Mouse (Mus musculus): ENCODE measurements around the gene Il2rg. TPM values are rescaled to one million over a fixed set of nuclear protein-coding genes. Genes with fewer than 3 reads are reported as not detected.

The Il2rg gene
- polyA plus RNA-seq, 1 experiment from 2014 or later = 19.3 TPM

GRCm38 (mm10) chrX:101287543-101287942 is 19.5 kb upstream of the Il2rg start:
- Histone ChIP-seq H3K4me3 (no peak overlapping the region), H3K4me1 (no peaks in the 10 kb centered on the region), H3K36me3 (peaks cover 76% of the 10 kb centered on the region), H3K27ac (no peak overlapping the region), H3K9ac (no peak overlapping the region), H3K27me3 (peaks cover 3% of the 10 kb centered on the region; the same call in 1 of the 2 replicates), H3K4me2 (no peak overlapping the region), H3K9me3 (no peaks in the 10 kb centered on the region)
- no peak for ATAC-seq (ENCODE audit: insufficient number of reproducible peaks, low FRiP score, low TSS enrichment, low read depth)
- 90% methylated on average over 3 of the region's 3 CpGs for WGBS

DNA sequence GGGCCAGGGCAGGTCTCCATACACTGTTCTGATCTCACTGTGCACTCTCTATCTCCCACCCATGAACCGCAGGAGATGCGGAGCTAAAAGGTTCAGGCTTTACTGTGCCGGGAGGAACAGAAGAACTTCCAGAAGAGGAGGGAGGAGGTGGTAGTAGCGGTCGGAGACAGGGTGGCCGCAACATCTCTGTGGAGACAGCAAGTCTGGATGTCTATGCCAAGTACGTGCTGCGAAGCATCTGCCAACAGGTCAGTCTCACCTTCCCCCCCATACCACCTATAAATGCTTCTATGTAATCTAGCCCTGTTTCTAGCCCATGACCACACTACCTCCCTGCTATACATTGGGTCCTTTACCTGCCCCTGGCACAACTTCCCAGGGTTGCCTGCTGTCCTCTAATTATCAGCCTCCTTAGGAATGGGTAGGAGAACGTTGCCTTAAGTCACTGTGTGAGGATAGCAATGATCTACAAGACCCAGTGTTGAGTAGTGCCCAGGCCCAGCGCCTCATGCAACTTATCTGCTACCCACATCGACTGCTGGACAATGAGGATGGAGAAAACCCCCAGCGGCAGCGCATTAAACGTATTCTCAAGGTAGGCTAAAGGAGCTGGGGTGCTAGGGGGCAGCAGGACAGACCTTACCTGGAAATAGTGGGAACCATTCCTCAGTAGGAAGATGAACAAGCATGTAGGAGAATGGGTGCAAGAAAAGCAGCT is 18.1 kb upstream of the Il2rg start:
- H3K36me3 ChIP-seq = peaks cover 76% of the 10 kb centered on the region
- 0 out of 2 replicates have a peak, but pooled peaks have one; percentile 12 for ATAC-seq (ENCODE audit: insufficient number of reproducible peaks, low FRiP score, low TSS enrichment, low read depth)
- H3K4me3 ChIP-seq = no peak overlapping the region
- no peaks in the 10 kb centered on the region for H3K4me1 ChIP-seq
- 86% methylated on average over 14 of the region's 14 CpGs for WGBS
- H3K9ac ChIP-seq = no peak overlapping the region
- H3K9me3 ChIP-seq = no peaks in the 10 kb centered on the region
- no peak overlapping the region for H3K4me2 ChIP-seq
- H3K27me3 ChIP-seq = peaks cover under 1% of the 10 kb centered on the region; the same call in 1 of the 2 replicates
- no peak overlapping the region for H3K27ac ChIP-seq

DNA sequence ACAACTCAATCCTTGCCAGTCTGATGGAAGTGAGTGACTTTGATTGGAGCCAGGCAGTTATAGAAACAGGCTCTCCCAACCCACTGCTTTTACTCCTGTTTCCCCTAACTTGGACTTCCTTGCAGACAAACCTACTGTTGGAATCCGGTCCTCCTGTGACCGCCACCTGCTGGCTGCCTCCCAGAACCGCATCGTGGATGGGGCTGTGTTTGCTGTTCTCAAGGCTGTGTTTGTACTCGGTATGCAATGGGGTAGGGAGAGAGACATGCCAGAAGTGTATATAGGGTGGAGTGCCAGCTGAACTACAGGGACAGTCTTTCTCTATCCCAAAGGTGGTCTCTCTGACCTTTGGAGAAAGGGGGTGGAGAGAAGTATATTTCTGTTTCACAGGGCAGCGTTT is 17.5 kb upstream of the Il2rg start:
- Histone ChIP-seq H3K4me3 (no peak overlapping the region), H3K27me3 (peaks cover under 1% of the 10 kb centered on the region; the same call in 1 of the 2 replicates), H3K27ac (no peak overlapping the region), H3K9ac (no peak overlapping the region), H3K36me3 (peaks cover 77% of the 10 kb centered on the region), H3K9me3 (no peaks in the 10 kb centered on the region), H3K4me2 (no peak overlapping the region), H3K4me1 (no peaks in the 10 kb centered on the region)
- WGBS = 25% methylated on average over 6 of the region's 6 CpGs
- no peak for ATAC-seq (ENCODE audit: insufficient number of reproducible peaks, low FRiP score, low TSS enrichment, low read depth)

- H3K9ac ChIP-seq = no peak overlapping the region
- WGBS = 72% methylated on average over 6 of the region's 6 CpGs
- ATAC-seq (ENCODE audit: insufficient number of reproducible peaks, low FRiP score, low TSS enrichment, low read depth) = no peak
- no peak overlapping the region for H3K4me2 ChIP-seq
- no peaks in the 10 kb centered on the region for H3K9me3 ChIP-seq
- peaks cover 62% of the 10 kb centered on the region for H3K36me3 ChIP-seq
- H3K27ac ChIP-seq = no peak overlapping the region
- no peaks in the 10 kb centered on the region for H3K4me1 ChIP-seq
- peaks cover 3% of the 10 kb centered on the region; the same call in 1 of the 2 replicates for H3K27me3 ChIP-seq
- no peak overlapping the region for H3K4me3 ChIP-seq
Measured at GRCm38 (mm10) chrX:101282813-101283212, 14.8 kb upstream of the Il2rg start.

DNA sequence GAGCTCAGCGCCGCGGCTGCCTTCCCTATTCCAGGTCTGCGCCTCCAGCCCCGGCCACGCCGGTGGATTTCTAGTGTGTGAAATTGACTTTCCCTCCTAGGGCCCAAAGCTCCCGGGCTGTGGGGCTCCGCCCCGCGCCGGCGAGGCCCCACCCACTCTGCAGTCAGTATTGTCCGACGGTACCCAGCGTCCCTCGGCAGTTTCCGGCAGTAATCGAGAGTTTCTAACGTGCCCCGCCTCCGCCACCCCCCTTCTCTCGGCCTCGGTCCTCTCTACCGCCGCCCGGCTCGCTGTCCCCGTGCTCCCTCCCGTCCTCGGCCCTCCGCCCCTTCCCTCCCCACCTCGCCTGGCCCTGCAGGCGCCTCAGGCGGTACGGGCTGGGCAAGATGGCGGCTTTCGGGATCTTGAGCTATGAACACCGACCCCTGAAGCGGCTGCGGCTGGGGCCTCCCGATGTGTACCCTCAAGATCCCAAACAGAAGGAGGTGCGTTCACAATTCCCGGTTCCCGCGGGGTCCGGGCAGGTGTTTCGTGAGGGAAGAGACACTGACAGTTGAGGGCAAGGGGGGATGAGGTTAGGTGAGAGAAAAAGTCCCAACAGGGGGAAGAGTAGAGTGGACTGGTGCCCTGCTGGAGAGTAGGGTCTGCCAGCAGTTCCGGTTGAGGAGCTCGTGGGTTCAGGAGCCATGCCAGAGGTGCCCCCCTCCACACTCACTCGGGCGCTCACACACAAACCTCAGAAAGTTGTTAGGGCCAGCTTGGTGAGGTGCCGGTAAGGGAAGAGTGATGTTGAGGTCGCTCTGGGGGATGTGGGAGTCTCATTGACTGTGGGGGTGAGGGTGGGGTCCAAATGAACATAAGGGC is 6.1 kb upstream of the Il2rg start, which contains the start of gene Med12:
Gene Med12 (plus strand): TSS at position 156 of the 864 bp plus-strand sequence.
- ATAC-seq (ENCODE audit: insufficient number of reproducible peaks, low FRiP score, low TSS enrichment, low read depth) = peak; percentile 98
- Histone ChIP-seq H3K27me3 (peaks cover 23% of the 10 kb centered on the region), H3K4me3 (peak within 1 kb of the TSS; percentile 52)

GRCm38 (mm10) chrX:101273410-101273809 is 5.4 kb upstream of the Il2rg start:
- Histone ChIP-seq H3K4me2 (peak overlapping the region; percentile 40), H3K27ac (peak overlapping the region; percentile 61), H3K9ac (no peak overlapping the region), H3K9me3 (no peaks in the 10 kb centered on the region), H3K4me3 (peak overlapping the region; percentile 52), H3K36me3 (peaks cover 7% of the 10 kb centered on the region; the same call in 1 of the 2 replicates), H3K4me1 (no peaks in the 10 kb centered on the region), H3K27me3 (peaks cover 23% of the 10 kb centered on the region)
- WGBS = 21% methylated on average over 6 of the region's 6 CpGs
- no peak for ATAC-seq (ENCODE audit: insufficient number of reproducible peaks, low FRiP score, low TSS enrichment, low read depth)

More for the DNA sequence above, 6.1 kb upstream of the Il2rg start, which contains the start of gene Med12:
- Histone ChIP-seq H3K36me3 (peaks cover 11% of the 10 kb centered on the region; the same call in 1 of the 2 replicates), H3K4me1 (no peaks in the 10 kb centered on the region), H3K9ac (peak within 1 kb of the TSS; percentile 44), H3K9me3 (no peaks in the 10 kb centered on the region), H3K27ac (peak within 1 kb of the TSS; percentile 82), H3K4me2 (peak within 1 kb of the TSS; percentile 40)
- WGBS = 20% methylated on average over 54 of the region's 54 CpGs

GRCm38 (mm10) chrX:101268755-101269124 is 685 bp upstream of the Il2rg start, which contains the start of gene Gm20489:
Gene Gm20489 (minus strand): TSS chrX:101269023.
- Histone ChIP-seq H3K9me3 (no peaks in the 10 kb centered on the region), H3K27ac (no peak within 1 kb of the TSS), H3K36me3 (no peaks in the 10 kb centered on the region), H3K4me2 (no peak within 1 kb of the TSS), H3K4me1 (no peaks in the 10 kb centered on the region), H3K27me3 (peaks cover 20% of the 10 kb centered on the region), H3K4me3 (no peak within 1 kb of the TSS), H3K9ac (no peak within 1 kb of the TSS)
- ATAC-seq (ENCODE audit: insufficient number of reproducible peaks, low FRiP score, low TSS enrichment, low read depth) = no peak
- WGBS = 43% methylated on average over 3 of the region's 3 CpGs

DNA sequence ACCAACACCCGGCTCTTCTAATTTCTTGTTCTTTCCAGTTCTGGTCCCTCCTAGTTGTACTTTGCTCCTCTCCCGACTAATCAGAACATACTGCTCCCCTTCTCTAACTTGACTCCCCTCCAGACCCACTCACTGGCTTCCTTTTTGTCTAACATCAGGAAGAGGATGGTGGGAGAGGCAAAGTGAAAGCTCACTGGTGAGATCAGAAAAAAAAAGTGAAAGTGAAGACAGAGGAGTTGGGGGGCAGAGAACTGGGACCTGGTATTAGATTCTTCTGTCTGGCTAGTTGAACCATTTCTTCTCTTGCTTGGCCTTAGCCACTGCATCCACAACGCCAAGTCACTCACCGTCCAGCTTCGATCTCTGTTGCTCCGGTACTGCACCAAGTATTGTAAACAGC is 1.4 kb downstream of the Il2rg start:
- no peak for ATAC-seq (ENCODE audit: insufficient number of reproducible peaks, low FRiP score, low TSS enrichment, low read depth)
- no peaks in the 10 kb centered on the region for H3K36me3 ChIP-seq
- H3K4me3 ChIP-seq = no peak overlapping the region
- H3K4me1 ChIP-seq = no peaks in the 10 kb centered on the region
- peaks cover 7% of the 10 kb centered on the region; the same call in 1 of the 2 replicates for H3K27me3 ChIP-seq
- no peak overlapping the region for H3K4me2 ChIP-seq
- H3K27ac ChIP-seq = no peak overlapping the region
- H3K9me3 ChIP-seq = no peaks in the 10 kb centered on the region
- 89% methylated on average over 6 of the region's 6 CpGs for WGBS
- no peak overlapping the region for H3K9ac ChIP-seq

DNA sequence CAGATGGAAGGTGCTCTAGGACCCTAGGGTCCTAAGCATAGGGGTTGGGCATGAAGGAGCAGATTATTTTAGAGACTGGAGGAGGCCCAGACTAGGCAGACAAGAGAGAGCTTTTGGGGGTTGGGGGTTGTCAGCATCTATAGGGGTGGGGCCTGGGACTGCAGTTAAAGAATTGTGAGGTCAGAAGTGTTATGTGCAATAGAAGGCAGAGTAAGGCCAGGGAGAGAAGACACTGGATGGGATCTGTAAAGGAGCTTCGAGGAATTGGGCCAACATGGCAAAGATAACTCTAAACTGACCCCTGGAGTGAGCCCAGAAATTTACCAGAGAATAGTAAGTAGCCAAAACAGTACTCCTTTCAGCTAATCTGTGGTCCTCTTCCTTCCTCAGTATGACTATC is 4.2 kb downstream of the Il2rg start, which contains the start of gene Gm614:
Gene Gm614 (minus strand): TSS at position 101 of the 400 bp plus-strand sequence.
- H3K4me3 ChIP-seq = no peak within 1 kb of the TSS
- peaks cover 9% of the 10 kb centered on the region for H3K4me1 ChIP-seq
- H3K36me3 ChIP-seq = no peaks in the 10 kb centered on the region
- WGBS = 94% methylated on average over 1 of the region's 1 CpGs
- H3K4me2 ChIP-seq = no peak within 1 kb of the TSS
- no peaks in the 10 kb centered on the region for H3K9me3 ChIP-seq
- no peak within 1 kb of the TSS for H3K9ac ChIP-seq
- ATAC-seq (ENCODE audit: insufficient number of reproducible peaks, low FRiP score, low TSS enrichment, low read depth) = no peak
- H3K27ac ChIP-seq = no peak within 1 kb of the TSS
- H3K27me3 ChIP-seq = peaks cover 7% of the 10 kb centered on the region; the same call in 1 of the 2 replicates

DNA sequence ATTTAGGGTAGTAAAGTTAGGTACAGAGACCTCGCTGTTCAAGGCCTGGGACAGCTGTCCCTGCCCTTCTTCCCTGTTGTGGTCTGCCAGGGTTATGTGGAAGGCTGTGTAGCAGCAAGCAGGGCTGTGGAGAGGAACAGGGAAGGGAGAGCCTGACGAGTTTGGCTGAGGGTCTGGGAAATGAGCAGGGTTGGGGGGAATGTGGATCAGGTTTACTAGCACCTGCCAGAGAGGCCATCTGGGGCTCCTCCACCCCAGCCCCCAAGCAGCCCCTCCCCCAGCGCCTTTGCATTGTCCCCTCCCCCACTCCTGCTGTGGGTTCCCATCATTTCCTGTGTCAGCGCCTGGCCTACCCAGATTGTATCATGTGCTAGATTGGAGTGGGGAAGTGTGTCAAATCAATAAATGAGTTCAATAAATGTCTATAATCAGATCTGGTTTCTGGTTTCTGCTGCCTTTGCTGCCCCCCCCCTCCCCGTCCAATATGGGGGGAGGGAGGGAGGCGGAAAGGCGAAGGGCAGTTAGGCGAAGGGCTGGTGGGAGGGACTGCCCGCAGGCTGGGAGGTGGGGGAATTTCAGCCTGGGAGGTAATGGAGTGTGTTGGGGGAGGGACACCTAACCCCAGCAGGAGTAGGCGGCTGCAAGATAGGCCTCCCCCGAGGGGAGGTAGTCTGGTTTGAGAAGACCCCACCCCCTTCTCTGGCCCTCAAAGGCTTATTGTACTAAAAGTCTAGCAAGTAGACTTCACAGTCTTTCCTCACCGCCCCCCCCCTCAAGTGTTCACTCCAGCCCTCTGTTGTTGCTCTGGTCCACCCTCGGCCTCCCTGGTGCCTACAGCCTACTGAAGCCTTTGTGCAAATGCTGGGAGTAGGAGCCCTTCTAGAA is 7.4 kb downstream of the Il2rg start:
- Histone ChIP-seq H3K4me2 (no peak overlapping the region), H3K4me3 (no peak overlapping the region), H3K36me3 (no peaks in the 10 kb centered on the region), H3K4me1 (peaks cover 21% of the 10 kb centered on the region), H3K27me3 (peaks cover 3% of the 10 kb centered on the region; the same call in 1 of the 2 replicates), H3K9ac (no peak overlapping the region), H3K9me3 (no peaks in the 10 kb centered on the region), H3K27ac (peak overlapping the region; percentile 67)
- 28% methylated on average over 12 of the region's 13 CpGs for WGBS
- ATAC-seq (ENCODE audit: insufficient number of reproducible peaks, low FRiP score, low TSS enrichment, low read depth) = peak; percentile 75

DNA sequence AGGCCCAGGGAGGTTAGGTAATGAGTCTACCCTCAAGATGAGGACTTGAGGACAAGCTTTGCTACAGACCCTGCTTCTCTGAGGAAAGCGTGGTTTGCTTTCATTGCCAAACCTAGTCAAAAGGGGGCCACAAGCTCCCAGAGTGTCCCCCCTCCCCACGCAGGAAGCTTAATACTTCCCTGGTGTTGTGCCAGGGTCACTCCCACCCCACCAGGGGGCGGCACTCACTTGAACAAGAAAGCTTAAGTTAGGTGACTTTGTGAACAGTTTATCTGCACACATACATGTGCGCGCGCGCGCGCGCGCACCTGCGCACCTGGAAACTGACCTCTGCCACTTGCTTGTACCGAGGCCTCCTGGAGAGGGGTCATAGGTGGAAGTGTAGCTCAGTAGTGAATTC is 11.5 kb downstream of the Il2rg start:
- no peaks in the 10 kb centered on the region for H3K9me3 ChIP-seq
- H3K4me1 ChIP-seq = peaks cover 21% of the 10 kb centered on the region
- no peak for ATAC-seq (ENCODE audit: insufficient number of reproducible peaks, low FRiP score, low TSS enrichment, low read depth)
- H3K36me3 ChIP-seq = no peaks in the 10 kb centered on the region
- no peaks in the 10 kb centered on the region for H3K27me3 ChIP-seq
- no peak overlapping the region for H3K9ac ChIP-seq
- WGBS = 76% methylated on average over 13 of the region's 13 CpGs
- peak overlapping the region; percentile 55 for H3K4me3 ChIP-seq
- 0 out of 2 replicates have a peak overlapping the region, but pooled peaks have one; percentile 1 for H3K27ac ChIP-seq
- H3K4me2 ChIP-seq = peak overlapping the region; percentile 50
